Mouse (Mus musculus) myocyte (in vitro differentiated cells): ENCODE data around the gene Adgrb3. TPM values are rescaled to one million over a fixed set of nuclear protein-coding genes. Genes with fewer than 3 reads are reported as not detected.

ENCODE experiments used
- H3K27me3 ChIP-seq: one replicate; pipeline ENCODE4 v1.6.1; 2011; ENCODE audit not compliant: control insufficient read depth, insufficient read depth, insufficient read length
- H3K36me3 ChIP-seq: one replicate; pipeline ENCODE4 v1.6.1; 2011; ENCODE audit not compliant: control insufficient read depth, insufficient read depth
- H3K4me2 ChIP-seq: one replicate; pipeline ENCODE4 v1.6.1; 2011; ENCODE audit warnings: low read depth, control low read depth
- H3K4me3 ChIP-seq: one replicate; pipeline ENCODE4 v1.5.1; 2011; ENCODE audit warnings: mild to moderate bottlenecking, control low read depth, moderate library complexity
- H3K79me2 ChIP-seq: one replicate; pipeline ENCODE4 v1.6.1; 2011; ENCODE audit not compliant: control insufficient read depth, insufficient read depth
- H3ac ChIP-seq: one replicate; pipeline ENCODE4 v1.6.1; 2011; ENCODE audit not compliant: control insufficient read depth, insufficient read length
- CEBPB ChIP-seq: IDR thresholded peaks from 2 replicates; pipeline ENCODE4 v1.6.1; 2011; ENCODE audit warnings: mild to moderate bottlenecking, moderate library complexity; ENCODE audit not compliant: poor library complexity, insufficient read depth, severe bottlenecking
- E2F4 ChIP-seq: IDR thresholded peaks from one replicate; pipeline ENCODE4 v1.6.1; 2011; ENCODE audit warnings: mild to moderate bottlenecking, control low read depth, moderate library complexity; ENCODE audit not compliant: insufficient read depth
- MAX ChIP-seq: IDR thresholded peaks from one replicate; pipeline ENCODE4 v1.6.1; 2011; ENCODE audit warnings: low read depth, mild to moderate bottlenecking, control low read depth
- MYOD1 ChIP-seq, 3 experiments: IDR thresholded peaks; one replicate each; pipeline ENCODE4 v1.6.1; 2011; ENCODE audit warnings: control low read depth in 2 of 3, low read depth in 2 of 3, mild to moderate bottlenecking in 2 of 3, moderate library complexity in 1 of 3; ENCODE audit not compliant: insufficient read length in 2 of 3, control insufficient read depth in 1 of 3
- MYOG ChIP-seq, 3 experiments: IDR thresholded peaks; one replicate each; pipeline ENCODE4 v1.6.1; 2011; ENCODE audit warnings: control low read depth in 2 of 3, low read depth in 2 of 3, mild to moderate bottlenecking in 2 of 3; ENCODE audit not compliant: insufficient read length in 2 of 3, control insufficient read depth in 1 of 3, insufficient read depth in 1 of 3
- POLR2A ChIP-seq: IDR thresholded peaks from one replicate; pipeline ENCODE4 v1.6.1; 2011; ENCODE audit warnings: low read depth, mild to moderate bottlenecking, control low read depth, moderate library complexity; ENCODE audit not compliant: insufficient read length
- POLR2AphosphoS2 ChIP-seq: IDR thresholded peaks from one replicate; pipeline ENCODE4 v1.6.1; 2011; ENCODE audit warnings: low read depth, control low read depth; ENCODE audit not compliant: insufficient read length
- REST ChIP-seq: IDR thresholded peaks from one replicate; pipeline ENCODE4 v1.6.1; 2011; ENCODE audit warnings: mild to moderate bottlenecking, control low read depth, moderate library complexity; ENCODE audit not compliant: insufficient read depth, insufficient read length
- SRF ChIP-seq: IDR thresholded peaks from one replicate; pipeline ENCODE4 v1.6.1; 2011; ENCODE audit warnings: low read depth; ENCODE audit not compliant: control insufficient read depth, insufficient read length
- TCF12 ChIP-seq: IDR thresholded peaks from one replicate; pipeline ENCODE4 v1.6.1; 2011; ENCODE audit warnings: mild to moderate bottlenecking, control low read depth; ENCODE audit not compliant: poor library complexity, insufficient read depth, severe bottlenecking
- TCF3 ChIP-seq: IDR thresholded peaks from one replicate; pipeline ENCODE4 v1.6.1; 2011; ENCODE audit warnings: low read depth, control low read depth; ENCODE audit not compliant: insufficient read length
- USF1 ChIP-seq: IDR thresholded peaks from one replicate; pipeline ENCODE4 v1.6.1; 2011; ENCODE audit warnings: low read depth, mild to moderate bottlenecking, control low read depth, moderate library complexity
- polyA plus RNA-seq: library from polyadenylated mRNA; unstranded; fragments of >200 nt; fragmentation: generic; extraction: Trizol; gene quantifications from one replicate; pipeline ENCODE4 v1.2.1, GENCODE M21; 2012; ENCODE audit warnings: missing spikeins

The Adgrb3 gene
- polyA plus RNA-seq, 1 experiment = not detected

GRCm38 (mm10) chr1:25115512-25115911 is 714.0 kb downstream of the Adgrb3 start:
- H3K4me3 ChIP-seq = no peak overlapping the region
- TF ChIP-seq POLR2A = no peak
- TF ChIP-seq MYOD1 (IDR thresholded peaks at IDR 0.05; ENCODE audit: control insufficient read depth in 1 of 3, insufficient read length in 2 of 3, low read depth in 2 of 3) = no peak
- TF ChIP-seq USF1 = no peak
- TF ChIP-seq TCF3 = no peak
- no peak for TF ChIP-seq MYOG (IDR thresholded peaks at IDR 0.05; ENCODE audit: control insufficient read depth in 1 of 3, insufficient read depth in 1 of 3, insufficient read length in 2 of 3, low read depth in 2 of 3)
- no peak for TF ChIP-seq CEBPB
- TF ChIP-seq SRF = no peak
- no peak for TF ChIP-seq MAX
- H3K36me3 ChIP-seq = no peaks in the 10 kb centered on the region
- no peaks in the 10 kb centered on the region for H3K79me2 ChIP-seq
- H3K27me3 ChIP-seq = no peaks in the 10 kb centered on the region
- H3ac ChIP-seq = no peak overlapping the region
- H3K4me2 ChIP-seq = no peak overlapping the region

GRCm38 (mm10) chr1:25107500-25108101 is 721.9 kb downstream of the Adgrb3 start:
- no peaks in the 10 kb centered on the region for H3K79me2 ChIP-seq
- H3K27me3 ChIP-seq = no peaks in the 10 kb centered on the region
- H3K4me2 ChIP-seq = no peak overlapping the region
- no peaks in the 10 kb centered on the region for H3K36me3 ChIP-seq
- no peak overlapping the region for H3ac ChIP-seq
- no peak overlapping the region for H3K4me3 ChIP-seq
- no peak for TF ChIP-seq E2F4
- no peak for TF ChIP-seq USF1
- no peak for TF ChIP-seq TCF12
- no peak for TF ChIP-seq MAX
- TF ChIP-seq POLR2AphosphoS2 = no peak
- TF ChIP-seq TCF3 = no peak
- TF ChIP-seq REST = no peak
- no peak for TF ChIP-seq POLR2A
- TF ChIP-seq SRF = no peak
- TF ChIP-seq MYOG (IDR thresholded peaks at IDR 0.05; ENCODE audit: control insufficient read depth in 1 of 3, insufficient read depth in 1 of 3, insufficient read length in 2 of 3, low read depth in 2 of 3) = no peak
- TF ChIP-seq MYOD1 (IDR thresholded peaks at IDR 0.05; ENCODE audit: control insufficient read depth in 1 of 3, insufficient read length in 2 of 3, low read depth in 2 of 3) = no peak
- TF ChIP-seq CEBPB = no peak

GRCm38 (mm10) chr1:25106679-25107078 is 722.8 kb downstream of the Adgrb3 start:
- H3ac ChIP-seq = no peak overlapping the region
- H3K27me3 ChIP-seq = no peaks in the 10 kb centered on the region
- TF ChIP-seq MYOD1 (IDR thresholded peaks at IDR 0.05; ENCODE audit: control insufficient read depth in 1 of 3, insufficient read length in 2 of 3, low read depth in 2 of 3) (no peak), TCF12 (no peak), MYOG (IDR thresholded peaks at IDR 0.05; ENCODE audit: control insufficient read depth in 1 of 3, insufficient read depth in 1 of 3, insufficient read length in 2 of 3, low read depth in 2 of 3) (no peak), REST (no peak), CEBPB (no peak), POLR2AphosphoS2 (no peak), MAX (no peak), POLR2A (no peak), SRF (no peak), USF1 (no peak), TCF3 (no peak), E2F4 (no peak)
- H3K36me3 ChIP-seq = no peaks in the 10 kb centered on the region
- no peaks in the 10 kb centered on the region for H3K79me2 ChIP-seq
- no peak overlapping the region for H3K4me2 ChIP-seq
- no peak overlapping the region for H3K4me3 ChIP-seq

GRCm38 (mm10) chr1:25105367-25105766 is 724.1 kb downstream of the Adgrb3 start:
- no peak overlapping the region for H3K4me3 ChIP-seq
- no peaks in the 10 kb centered on the region for H3K79me2 ChIP-seq
- no peaks in the 10 kb centered on the region for H3K27me3 ChIP-seq
- no peaks in the 10 kb centered on the region for H3K36me3 ChIP-seq
- no peak overlapping the region for H3K4me2 ChIP-seq
- TF ChIP-seq MYOD1 (IDR thresholded peaks at IDR 0.05; ENCODE audit: control insufficient read depth in 1 of 3, insufficient read length in 2 of 3, low read depth in 2 of 3) (no peak), TCF3 (no peak), POLR2AphosphoS2 (no peak), SRF (no peak), POLR2A (no peak), MYOG (IDR thresholded peaks at IDR 0.05; ENCODE audit: control insufficient read depth in 1 of 3, insufficient read depth in 1 of 3, insufficient read length in 2 of 3, low read depth in 2 of 3) (no peak), E2F4 (no peak), USF1 (no peak), MAX (no peak), CEBPB (no peak), REST (no peak), TCF12 (no peak)
- H3ac ChIP-seq = no peak overlapping the region
